Mouse (Mus musculus): ENCODE results near the gene Gm37240.

DNA sequence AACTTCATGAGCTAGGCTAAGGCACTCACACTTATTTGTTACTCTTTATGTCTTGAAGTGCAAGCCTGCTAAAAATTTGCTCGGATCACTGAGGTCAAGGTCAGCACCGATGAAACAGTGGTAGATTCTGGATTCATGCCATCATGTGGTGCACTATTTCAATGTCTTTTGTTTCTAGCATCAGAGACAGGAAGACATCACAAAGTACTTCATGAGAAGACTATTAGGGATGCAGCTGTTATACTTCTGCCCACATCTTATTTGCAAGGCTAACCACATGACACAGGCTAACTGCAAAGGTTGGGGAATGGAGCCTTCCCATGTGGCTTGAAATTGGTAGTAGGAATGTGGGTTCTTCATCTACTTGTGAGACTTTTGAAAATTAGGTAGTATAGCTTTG lies 1081.1 kb downstream of the Gm37240 start:
- TF ChIP-seq CTCF (IDR thresholded peaks at IDR 0.05; ENCODE audit: low read depth, low read length) = no peak
- no peak for TF ChIP-seq POLR2A (IDR thresholded peaks at IDR 0.05; ENCODE audit: insufficient read depth, low read length)

Measured in ES-Bruce4 (cell line).